Mouse (Mus musculus) heart, postnatal 0 days (tissue): ENCODE results near the gene Itga5.

Source experiments
- CTCF ChIP-seq: IDR thresholded peaks from 2 replicates; pipeline ENCODE4 v1.5.1; 2016; ENCODE audit warnings: antibody characterized with exemption, control low read depth, low read depth
- EP300 ChIP-seq: IDR thresholded peaks from 2 replicates; pipeline ENCODE4 v1.6.1; 2016; ENCODE audit warnings: antibody characterized with exemption, low read depth

- TF ChIP-seq CTCF (no peak), EP300 (no peak)
These were observed 52.4 kb downstream of the Itga5 start for GRCm38 (mm10) chr15:103314181-103314580.
